Mouse (Mus musculus): ENCODE data around the gene Rarres1. TPM values are rescaled to one million over a fixed set of nuclear protein-coding genes. Genes with fewer than 3 reads are reported as not detected.

Gene Rarres1
- total and polyA plus RNA-seq, 3 experiments = not detected

DNA sequence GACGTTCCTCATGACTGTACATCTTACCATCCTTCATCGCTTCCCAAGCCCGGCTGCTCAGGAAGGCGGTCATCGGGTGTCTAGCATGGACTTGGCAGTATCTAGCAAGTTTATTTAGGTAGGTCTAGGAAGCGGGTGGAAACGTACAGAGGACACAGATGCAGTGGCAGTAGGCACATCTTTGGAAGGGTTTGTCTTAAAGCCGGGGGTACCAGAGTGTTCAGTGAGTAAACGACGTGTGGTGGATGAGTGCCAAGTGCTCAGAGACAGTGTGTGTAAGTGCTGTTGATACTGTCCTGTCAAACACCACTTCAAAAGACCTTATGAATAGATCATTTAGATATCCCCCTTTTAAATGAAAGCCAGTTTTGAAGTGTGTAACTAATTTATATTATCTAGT, 52.7 kb downstream of the Rarres1 start:
- Histone ChIP-seq H3K27me3 (ENCODE audit: control insufficient read depth in 1 of 2, insufficient read depth in 2 of 2, low read length in 2 of 2) (no peaks in the 10 kb centered on the region), H3K9ac (ENCODE audit: control insufficient read depth, low read depth, low read length, poor library complexity, severe bottlenecking) (no peak overlapping the region), H3K9me3 (replicated peaks; ENCODE audit: insufficient read depth, low read length) (no peaks in the 10 kb centered on the region), H3K4me3 (ENCODE audit: control insufficient read depth in 1 of 2, insufficient read depth in 1 of 2, low read depth in 2 of 2, low read length in 2 of 2) (no peak overlapping the region), H3K36me3 (ENCODE audit: control insufficient read depth in 1 of 2, insufficient read depth in 2 of 2, low read length in 2 of 2) (peaks cover 0 to 14% of the 10 kb centered on the region in 2 experiments; a peak in 2 of 4 replicates), H3K27ac (ENCODE audit: control insufficient read depth, low read depth, low read length) (no peak overlapping the region), H3K4me1 (ENCODE audit: control insufficient read depth in 1 of 2, insufficient read depth in 2 of 2, low read length in 2 of 2) (no peaks in the 10 kb centered on the region), H3K79me2 (ENCODE audit: control insufficient read depth, insufficient read depth, low read length, poor library complexity) (no peaks in the 10 kb centered on the region)
- no peak for TF ChIP-seq ETS1 (IDR thresholded peaks at IDR 0.05; ENCODE audit: low read depth, low read length)
- no peak for TF ChIP-seq TBP (IDR thresholded peaks at IDR 0.05; ENCODE audit: low read depth, low read length)
- no peak for TF ChIP-seq USF1 (IDR thresholded peaks at IDR 0.05; ENCODE audit: low read depth, low read length)
- no peak for TF ChIP-seq NRF1 (IDR thresholded peaks at IDR 0.05; ENCODE audit: insufficient read depth, low read depth, low read length, poor library complexity, severe bottlenecking)
- TF ChIP-seq POLR2AphosphoS2 (IDR thresholded peaks at IDR 0.05; ENCODE audit: low read length) = no peak
- no peak for DNase-seq (ENCODE audit: low read depth, low spot score)

DNA sequence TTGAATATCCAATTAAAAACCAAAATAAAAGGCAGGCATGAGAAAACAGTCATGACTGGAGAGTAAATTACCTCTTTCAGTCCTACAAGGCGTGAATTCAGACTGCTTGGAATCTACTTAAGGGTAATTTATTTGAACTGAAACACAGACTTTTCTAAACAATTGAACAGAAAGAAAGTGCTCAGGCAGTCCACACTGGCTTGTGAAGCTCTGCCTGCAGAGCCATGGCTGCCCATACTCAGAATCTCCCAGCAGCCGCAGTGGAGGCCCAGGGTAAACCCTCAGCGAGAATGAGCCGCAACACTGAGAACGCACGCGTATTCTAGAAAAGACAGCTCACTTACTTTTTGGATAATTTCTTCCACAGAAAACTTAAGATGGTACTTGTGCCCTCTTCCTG, 53.3 kb downstream of the Rarres1 start:
- TF ChIP-seq MYB (IDR thresholded peaks at IDR 0.05; ENCODE audit: low read depth, low read length) = no peak
- TF ChIP-seq MEF2A (IDR thresholded peaks at IDR 0.05; ENCODE audit: extremely low read depth, insufficient replicate concordance, low read depth, low read length, poor library complexity, severe bottlenecking) = no peak
- no peak for TF ChIP-seq SIN3A (IDR thresholded peaks at IDR 0.05; ENCODE audit: low read length)
- no peak for TF ChIP-seq ETS1 (IDR thresholded peaks at IDR 0.05; ENCODE audit: low read depth, low read length)
- peaks cover 0 to 17% of the 10 kb centered on the region in 2 experiments; a peak in 2 of 4 replicates for H3K36me3 ChIP-seq (ENCODE audit: control insufficient read depth in 1 of 2, insufficient read depth in 2 of 2, low read length in 2 of 2)
- no peak for DNase-seq (ENCODE audit: low read depth, low spot score)
- H3K4me1 ChIP-seq (ENCODE audit: control insufficient read depth in 1 of 2, insufficient read depth in 2 of 2, low read length in 2 of 2) = no peaks in the 10 kb centered on the region
- no peaks in the 10 kb centered on the region for H3K9me3 ChIP-seq (replicated peaks; ENCODE audit: insufficient read depth, low read length)
- no peak overlapping the region for H3K4me3 ChIP-seq (ENCODE audit: control insufficient read depth in 1 of 2, insufficient read depth in 1 of 2, low read depth in 2 of 2, low read length in 2 of 2)
- no peak overlapping the region for H3K27ac ChIP-seq (ENCODE audit: control insufficient read depth, low read depth, low read length)
- H3K27me3 ChIP-seq (ENCODE audit: control insufficient read depth in 1 of 2, insufficient read depth in 2 of 2, low read length in 2 of 2) = no peaks in the 10 kb centered on the region
- no peak overlapping the region for H3K9ac ChIP-seq (ENCODE audit: control insufficient read depth, low read depth, low read length, poor library complexity, severe bottlenecking)
- H3K79me2 ChIP-seq (ENCODE audit: control insufficient read depth, insufficient read depth, low read length, poor library complexity) = no peaks in the 10 kb centered on the region

DNA sequence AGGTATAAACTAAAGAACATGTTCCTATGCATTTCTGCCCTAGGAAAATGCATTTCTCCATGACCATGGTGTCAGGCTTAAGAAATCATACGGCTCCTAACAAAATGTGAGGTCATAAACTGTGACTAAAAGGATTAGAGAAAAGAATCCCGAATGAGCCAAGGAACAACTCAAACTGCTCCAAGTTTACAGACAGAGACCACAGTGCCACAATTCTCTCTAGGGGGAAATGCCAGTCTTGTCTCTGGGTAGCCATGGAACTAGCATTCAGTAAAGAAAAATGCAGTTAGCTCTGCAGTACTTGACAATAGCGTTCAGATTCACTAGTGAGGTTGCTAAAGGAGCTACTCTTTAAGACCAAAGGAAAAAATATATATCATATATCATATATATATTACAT, 55.4 kb downstream of the Rarres1 start:
- H3K9ac ChIP-seq (ENCODE audit: control insufficient read depth, low read depth, low read length, poor library complexity, severe bottlenecking) = no peak overlapping the region
- TF ChIP-seq GABPA (IDR thresholded peaks at IDR 0.05; ENCODE audit: low read depth, low read length) = no peak
- H3K27me3 ChIP-seq (ENCODE audit: control insufficient read depth in 1 of 2, insufficient read depth in 2 of 2, low read length in 2 of 2) = no peaks in the 10 kb centered on the region
- no peaks in the 10 kb centered on the region for H3K4me1 ChIP-seq (ENCODE audit: control insufficient read depth in 1 of 2, insufficient read depth in 2 of 2, low read length in 2 of 2)
- H3K36me3 ChIP-seq (ENCODE audit: control insufficient read depth in 1 of 2, insufficient read depth in 2 of 2, low read length in 2 of 2) = peaks cover 0 to 22% of the 10 kb centered on the region in 2 experiments; a peak in 2 of 4 replicates
- H3K27ac ChIP-seq (ENCODE audit: control insufficient read depth, low read depth, low read length) = no peak overlapping the region
- no peaks in the 10 kb centered on the region for H3K79me2 ChIP-seq (ENCODE audit: control insufficient read depth, insufficient read depth, low read length, poor library complexity)
- H3K4me3 ChIP-seq (ENCODE audit: control insufficient read depth in 1 of 2, insufficient read depth in 1 of 2, low read depth in 2 of 2, low read length in 2 of 2) = no peak overlapping the region
- H3K9me3 ChIP-seq (replicated peaks; ENCODE audit: insufficient read depth, low read length) = no peaks in the 10 kb centered on the region
- no peak for DNase-seq (ENCODE audit: low read depth, low spot score)
